Mouse (Mus musculus): Measurements from ENCODE around the gene Frzb. TPM values are rescaled to one million over a fixed set of nuclear protein-coding genes. Genes with fewer than 3 reads are reported as not detected.

Frzb gene
- polyA plus RNA-seq, 1 experiment from 2014 or later: 72.0 TPM

DNA sequence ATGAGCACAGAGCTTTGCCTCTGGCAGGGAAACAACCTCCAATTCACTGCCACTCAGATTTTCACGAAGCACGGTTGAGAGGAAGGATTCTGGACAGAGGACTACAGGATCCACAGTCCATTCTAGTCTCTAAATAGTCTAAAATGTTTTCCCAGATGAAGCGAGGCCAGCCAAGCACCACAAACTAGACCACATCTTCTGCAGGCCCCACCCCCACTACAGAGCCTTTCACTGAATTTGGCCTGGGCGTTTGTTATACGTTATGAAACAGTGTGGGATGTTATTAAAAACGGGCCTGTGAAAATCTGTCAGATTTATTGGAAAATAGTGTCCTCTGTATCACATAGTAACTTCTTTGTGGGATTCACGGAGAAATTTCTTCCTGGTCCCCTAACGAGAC is 76.0 kb downstream of the Frzb start:
- Histone ChIP-seq H3K9me3 (no peaks in the 10 kb centered on the region), H3K27ac (replicated peaks) (no peak overlapping the region), H3K4me3 (no peak overlapping the region), H3K4me1 (no peaks in the 10 kb centered on the region), H3K27me3 (replicated peaks; ENCODE audit: low read depth, poor library complexity, severe bottlenecking) (no peaks in the 10 kb centered on the region), H3K36me3 (replicated peaks) (no peaks in the 10 kb centered on the region)
- WGBS: 89% methylated on average over 8 of the region's 8 CpGs
- DNase-seq (ENCODE audit: low spot score): no peak

Other genes with a start within 250 kb of the Frzb start
- gene Prdx6b, start 155.2 kb downstream of the Frzb start, polyA plus RNA-seq (2016; fragmentation: Nextera tagmentation; extraction: Ambion mirVana): not detected in 2 replicates
- gene Dnajc10, start 132.2 kb downstream of the Frzb start, polyA plus RNA-seq (2016; fragmentation: Nextera tagmentation; extraction: Ambion mirVana): 80.3 and 88.0 TPM in 2 replicates
- 66.6 and 69.5 TPM in 2 replicates for gene Nckap1, start 133.8 kb upstream of the Frzb start, polyA plus RNA-seq (2016; fragmentation: Nextera tagmentation; extraction: Ambion mirVana)
- gene Dusp19, start 169.4 kb upstream of the Frzb start, polyA plus RNA-seq (2016; fragmentation: Nextera tagmentation; extraction: Ambion mirVana): 16.0 and 16.8 TPM in 2 replicates
- 64.1 and 68.1 TPM in 2 replicates for gene Nup35, start 169.6 kb upstream of the Frzb start, polyA plus RNA-seq (2016; fragmentation: Nextera tagmentation; extraction: Ambion mirVana)